Mouse (Mus musculus) heart, embryonic 16.5 days (tissue): Measurements from ENCODE around the gene Atp5s. TPM values are rescaled to one million over a fixed set of nuclear protein-coding genes. Genes with fewer than 3 reads are reported as not detected.

Experiments used
- ATAC-seq: fragments of 200-750 bp; cut with Nextera tagmentation; replicated peaks from 2 replicates; pipeline ENCODE4 v1.8.0; 2017; ENCODE audit warnings: moderate number of reproducible peaks; ENCODE audit not compliant: insufficient read depth, low FRiP score; ENCODE audit errors: extremely low read depth
- H3K27ac ChIP-seq: fragments of 300-500 bp; sonication (generic); 2 replicates; pipeline ENCODE4 v1.5.1; 2014; ENCODE audit warnings: mild to moderate bottlenecking, low read length, control low read depth, moderate library complexity
- H3K27me3 ChIP-seq: fragments of 300-500 bp; sonication (generic); 2 replicates; pipeline ENCODE4 v1.6.1; 2014; ENCODE audit warnings: low read length, mixed read lengths; ENCODE audit not compliant: control insufficient read depth, insufficient read depth
- H3K36me3 ChIP-seq: fragments of 300-500 bp; sonication (generic); 2 replicates; pipeline ENCODE4 v1.6.1; 2014; ENCODE audit not compliant: control insufficient read depth, insufficient read depth
- H3K4me1 ChIP-seq: fragments of 300-500 bp; sonication (generic); 2 replicates; pipeline ENCODE4 v1.6.1; 2014; ENCODE audit warnings: low read length, mixed read lengths; ENCODE audit not compliant: control insufficient read depth, insufficient read depth
- H3K4me2 ChIP-seq: fragments of 300-500 bp; sonication (generic); 2 replicates; pipeline ENCODE4 v1.6.1; 2014; ENCODE audit warnings: low read depth, mild to moderate bottlenecking, control low read depth, low read length
- H3K4me3 ChIP-seq: fragments of 300-500 bp; sonication (generic); 2 replicates; pipeline ENCODE4 v1.5.1; 2014; ENCODE audit warnings: mild to moderate bottlenecking, control low read depth, low read length
- H3K9ac ChIP-seq: fragments of 300-500 bp; sonication (generic); 2 replicates; pipeline ENCODE4 v1.6.1; 2014; ENCODE audit warnings: low read length, control low read depth
- H3K9me3 ChIP-seq: fragments of 300-500 bp; sonication (generic); replicated peaks from 2 replicates; pipeline ENCODE4 v1.6.1; 2016; ENCODE audit warnings: low read length; ENCODE audit not compliant: control insufficient read depth
- WGBS: fragments of 180-500 bp; shearing (Covaris S2); extraction: QIAGEN DNeasy Blood & Tissue Kit; methylation state at CpG from one replicate; pipeline ENCODE4 v1.1.7; 2014; 5-methylcytosine and 5-hydroxymethylcytosine counted together
- polyA plus RNA-seq: library from polyadenylated mRNA; unstranded; fragments of >200 nt; fragmentation: Nextera tagmentation; extraction: Ambion mirVana; gene quantifications from 2 replicates; pipeline ENCODE4 v1.2.1, GENCODE M21; 2015

The Atp5s gene
- polyA plus RNA-seq, 1 experiment from 2014 or later: 39.2 TPM

DNA sequence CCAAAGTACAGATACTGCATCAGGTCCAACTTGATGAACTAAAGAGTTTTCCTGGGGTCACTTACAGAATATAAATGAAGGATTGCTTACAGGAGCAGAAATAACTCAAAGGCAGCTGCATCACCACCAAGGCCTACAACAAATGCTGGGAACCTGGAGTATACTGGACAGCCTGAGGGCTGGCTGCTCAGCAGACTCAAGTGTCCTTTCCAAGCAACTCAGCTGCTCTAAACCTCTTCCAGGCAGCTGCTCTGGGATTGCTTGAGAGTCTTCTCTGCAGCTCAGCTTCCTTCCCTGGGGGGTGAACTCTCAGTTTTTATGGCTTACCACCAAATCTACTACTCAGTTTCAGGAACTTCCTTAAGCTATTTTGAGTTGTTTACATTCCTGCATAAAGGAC, 35.7 kb upstream of the Atp5s start:
- no peak overlapping the region for H3K4me3 ChIP-seq
- no peaks in the 10 kb centered on the region for H3K27me3 ChIP-seq
- peaks cover 2% of the 10 kb centered on the region; the same call in 1 of the 2 replicates for H3K36me3 ChIP-seq
- H3K27ac ChIP-seq: 0 out of 2 replicates have a peak overlapping the region, but pooled peaks have one; percentile 4
- H3K4me2 ChIP-seq: no peak overlapping the region
- ATAC-seq: no peak
- no peaks in the 10 kb centered on the region for H3K9me3 ChIP-seq
- no peak overlapping the region for H3K9ac ChIP-seq
- H3K4me1 ChIP-seq: peaks cover 4% of the 10 kb centered on the region

DNA sequence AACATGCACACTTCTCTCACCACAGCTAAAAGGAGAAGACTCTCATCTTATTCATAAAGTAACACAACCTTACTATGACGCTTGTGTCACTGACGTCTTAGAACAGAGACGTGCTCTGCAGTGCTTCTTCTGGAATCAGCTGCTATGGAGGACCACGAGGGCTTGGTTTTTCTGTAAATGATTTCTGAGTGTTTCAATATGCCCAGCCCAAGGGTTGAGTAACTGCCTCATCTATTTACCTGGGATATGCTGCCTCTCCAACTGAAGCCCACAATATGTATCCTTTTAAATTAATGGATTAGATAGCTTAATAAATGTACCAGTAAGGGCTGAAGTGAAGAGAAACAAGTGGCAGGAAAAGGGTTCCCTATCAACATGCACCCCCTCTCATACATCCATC, 34.0 kb upstream of the Atp5s start:
- Histone ChIP-seq H3K4me1 (peaks cover 4% of the 10 kb centered on the region), H3K36me3 (peaks cover 2% of the 10 kb centered on the region; the same call in 1 of the 2 replicates), H3K4me2 (no peak overlapping the region), H3K9ac (no peak overlapping the region), H3K4me3 (no peak overlapping the region), H3K27ac (no peak overlapping the region), H3K9me3 (no peaks in the 10 kb centered on the region), H3K27me3 (no peaks in the 10 kb centered on the region)
- 90% methylated on average over 4 of the region's 4 CpGs for WGBS
- ATAC-seq: no peak

DNA sequence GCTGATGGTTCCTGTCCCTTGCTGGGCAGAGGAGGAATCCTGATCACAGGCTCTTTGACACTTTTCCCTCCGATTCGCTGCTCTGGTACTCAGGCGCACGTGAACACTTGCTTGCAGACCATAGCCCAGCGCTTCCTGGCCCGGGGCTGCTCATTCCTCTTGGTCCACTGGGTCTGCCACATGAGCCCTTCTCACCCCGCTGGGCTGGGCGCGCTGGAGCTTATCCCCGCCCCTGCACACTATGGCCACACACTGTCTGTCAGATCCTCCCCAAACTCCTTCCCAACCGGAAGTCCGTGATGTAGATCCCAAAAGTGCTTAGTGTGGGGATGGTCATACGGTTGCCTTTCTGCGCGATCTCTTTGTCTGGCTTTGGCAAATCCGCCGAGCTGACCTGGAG, 31.3 kb upstream of the Atp5s start:
- ATAC-seq: no peak
- no peak overlapping the region for H3K4me3 ChIP-seq
- peaks cover under 1% of the 10 kb centered on the region for H3K4me1 ChIP-seq
- no peak overlapping the region for H3K27ac ChIP-seq
- whole genome bisulfite sequencing: 83% methylated on average over 17 of the region's 17 CpGs
- H3K4me2 ChIP-seq: no peak overlapping the region
- peaks cover 2% of the 10 kb centered on the region; the same call in 1 of the 2 replicates for H3K36me3 ChIP-seq
- H3K9ac ChIP-seq: no peak overlapping the region
- no peaks in the 10 kb centered on the region for H3K9me3 ChIP-seq
- H3K27me3 ChIP-seq: no peaks in the 10 kb centered on the region

DNA sequence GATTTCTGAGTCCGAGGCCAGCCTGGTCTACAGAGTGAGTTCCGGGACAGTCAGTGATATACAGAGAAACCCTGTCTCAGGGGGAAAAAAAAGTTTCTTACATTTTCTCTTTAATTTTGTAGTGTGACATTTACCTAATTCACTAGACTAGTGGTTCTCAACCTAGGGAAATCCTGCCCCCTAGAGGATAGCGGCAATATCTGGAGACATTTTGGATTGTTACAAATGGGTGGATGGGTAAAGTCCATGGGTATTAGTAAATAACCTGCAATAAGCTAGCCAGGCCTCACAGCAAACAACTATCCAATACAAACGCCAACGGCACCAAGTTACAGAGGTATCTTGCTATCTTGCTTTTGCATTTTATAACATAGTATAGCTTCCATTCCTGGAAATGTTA, 28.0 kb upstream of the Atp5s start:
- no peak overlapping the region for H3K4me3 ChIP-seq
- H3K9ac ChIP-seq: no peak overlapping the region
- no peaks in the 10 kb centered on the region for H3K27me3 ChIP-seq
- H3K9me3 ChIP-seq: no peaks in the 10 kb centered on the region
- WGBS: 72% methylated on average over 5 of the region's 5 CpGs
- ATAC-seq: no peak
- H3K4me1 ChIP-seq: no peaks in the 10 kb centered on the region
- H3K4me2 ChIP-seq: no peak overlapping the region
- H3K27ac ChIP-seq: no peak overlapping the region
- H3K36me3 ChIP-seq: peaks cover 9% of the 10 kb centered on the region; the same call in 1 of the 2 replicates

DNA sequence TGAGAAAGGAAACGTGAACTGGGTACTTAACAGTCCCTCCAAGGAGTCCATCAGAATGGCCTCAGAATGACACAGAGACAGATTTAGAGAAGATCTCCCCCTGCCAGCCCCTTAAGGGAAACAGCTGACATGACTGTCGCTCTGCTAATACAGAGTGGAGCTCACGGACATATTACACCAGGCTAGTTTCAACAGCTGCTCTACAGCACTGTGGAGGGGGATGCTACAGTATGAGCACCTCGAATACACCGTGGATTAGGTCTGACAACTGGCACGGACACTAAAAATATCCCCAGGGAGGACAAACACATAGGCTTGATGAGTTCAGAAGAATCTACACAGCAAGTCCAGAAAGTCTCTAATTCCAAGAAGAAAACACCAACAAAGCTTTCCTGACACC, 26.4 kb upstream of the Atp5s start:
- 76% methylated on average over 6 of the region's 6 CpGs for WGBS

DNA sequence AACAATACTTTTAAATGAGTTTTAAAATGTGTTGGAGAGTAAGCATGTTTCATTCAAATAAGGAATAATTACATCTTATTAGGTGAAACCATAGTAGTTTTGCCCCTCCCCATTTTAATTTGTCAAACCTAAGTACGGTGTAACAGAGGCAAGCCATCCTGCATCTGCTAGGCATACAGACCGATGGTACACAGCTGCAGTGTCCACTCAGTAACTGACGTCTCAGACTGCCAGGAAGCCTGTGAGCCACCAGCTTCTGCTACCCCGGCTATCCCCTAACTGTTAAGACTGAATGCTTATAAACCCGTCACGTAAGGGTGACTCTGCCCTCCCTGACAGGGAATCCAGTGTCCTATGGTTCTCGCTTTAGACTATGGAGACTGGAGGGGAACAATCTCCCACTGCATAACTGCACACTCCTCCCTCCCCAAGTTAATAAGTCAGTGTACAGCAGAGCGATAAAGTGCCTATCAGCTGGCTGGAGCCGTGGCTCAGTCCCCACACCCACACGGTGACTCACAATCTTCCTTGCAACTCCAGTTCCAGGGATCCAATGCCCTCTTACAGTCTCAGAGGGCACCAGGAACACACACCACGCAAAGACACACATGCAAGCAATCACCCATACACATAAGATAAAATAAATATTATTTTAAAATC, 19.8 kb upstream of the Atp5s start:
- WGBS: 52% methylated on average over 11 of the region's 11 CpGs
- H3K27ac ChIP-seq: no peak overlapping the region
- peak; percentile 52; the same call in 1 of the 2 replicates for ATAC-seq
- no peak overlapping the region for H3K4me2 ChIP-seq
- H3K9ac ChIP-seq: no peak overlapping the region
- peaks cover 3% of the 10 kb centered on the region; the same call in 1 of the 2 replicates for H3K4me1 ChIP-seq
- no peaks in the 10 kb centered on the region for H3K27me3 ChIP-seq
- peaks cover 6% of the 10 kb centered on the region; the same call in 1 of the 2 replicates for H3K36me3 ChIP-seq
- no peak overlapping the region for H3K4me3 ChIP-seq
- no peaks in the 10 kb centered on the region for H3K9me3 ChIP-seq

More for the DNA sequence above, 26.4 kb upstream of the Atp5s start:
- H3K9ac ChIP-seq: no peak overlapping the region
- no peak overlapping the region for H3K4me3 ChIP-seq
- no peaks in the 10 kb centered on the region for H3K4me1 ChIP-seq
- H3K9me3 ChIP-seq: no peaks in the 10 kb centered on the region
- no peaks in the 10 kb centered on the region for H3K27me3 ChIP-seq
- no peak overlapping the region for H3K27ac ChIP-seq
- no peak overlapping the region for H3K4me2 ChIP-seq
- H3K36me3 ChIP-seq: peaks cover 9% of the 10 kb centered on the region; the same call in 1 of the 2 replicates
- ATAC-seq: no peak

DNA sequence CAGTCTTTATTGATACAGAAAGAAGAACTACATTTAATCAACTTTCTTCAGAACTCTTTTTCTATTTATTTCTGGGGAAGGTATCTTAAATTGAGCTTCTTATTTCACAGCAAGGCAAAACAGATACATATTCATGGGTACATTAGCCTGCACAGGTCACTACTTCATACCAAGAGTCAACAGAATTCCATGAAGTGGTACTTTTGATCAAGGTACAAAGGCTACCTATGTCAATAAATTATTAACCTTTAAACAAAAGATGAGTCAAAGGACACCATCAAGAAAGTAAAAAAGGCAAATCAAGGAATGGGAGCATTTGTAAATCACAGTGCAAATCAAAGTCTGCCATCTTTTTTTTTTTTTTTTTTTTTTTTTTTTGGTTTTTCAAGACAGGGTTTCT, 11.1 kb upstream of the Atp5s start:
- H3K36me3 ChIP-seq: peaks cover 5% of the 10 kb centered on the region

DNA sequence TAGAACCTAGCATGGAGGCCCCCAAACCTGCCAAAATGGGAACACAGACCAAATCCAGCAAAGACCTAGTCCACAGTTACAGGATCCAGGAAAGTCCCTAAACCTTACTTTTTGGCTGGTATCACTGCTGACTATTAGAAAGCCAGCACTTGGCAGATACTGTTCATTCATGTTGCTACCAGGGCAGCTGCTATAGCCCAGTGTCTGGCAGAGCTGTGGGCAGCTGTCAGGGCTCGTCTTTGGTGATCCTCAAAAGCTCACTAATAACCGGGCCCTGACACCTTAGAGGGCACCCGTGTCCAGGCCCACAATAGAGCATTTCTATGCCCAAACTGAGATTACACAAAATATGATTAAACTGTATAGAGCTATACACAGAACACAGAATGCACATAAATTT, 1.9 kb upstream of the Atp5s start:
- Histone ChIP-seq H3K36me3 (peaks cover 15% of the 10 kb centered on the region; the same call in 1 of the 2 replicates), H3K4me2 (no peak overlapping the region), H3K27ac (no peak overlapping the region), H3K4me3 (no peak overlapping the region), H3K9me3 (peaks cover 8% of the 10 kb centered on the region), H3K27me3 (no peaks in the 10 kb centered on the region), H3K4me1 (peaks cover 16% of the 10 kb centered on the region), H3K9ac (no peak overlapping the region)
- WGBS: 89% methylated on average over 3 of the region's 3 CpGs
- no peak for ATAC-seq

More for the DNA sequence above, 11.1 kb upstream of the Atp5s start:
- H3K27me3 ChIP-seq: no peaks in the 10 kb centered on the region
- no peak overlapping the region for H3K4me3 ChIP-seq
- H3K9ac ChIP-seq: no peak overlapping the region
- H3K4me1 ChIP-seq: no peaks in the 10 kb centered on the region
- H3K9me3 ChIP-seq: 0 out of 2 replicates have a peak, but pooled peaks cover 2% of the 10 kb centered on the region
- no peak overlapping the region for H3K4me2 ChIP-seq
- no peak for ATAC-seq
- H3K27ac ChIP-seq: no peak overlapping the region

DNA sequence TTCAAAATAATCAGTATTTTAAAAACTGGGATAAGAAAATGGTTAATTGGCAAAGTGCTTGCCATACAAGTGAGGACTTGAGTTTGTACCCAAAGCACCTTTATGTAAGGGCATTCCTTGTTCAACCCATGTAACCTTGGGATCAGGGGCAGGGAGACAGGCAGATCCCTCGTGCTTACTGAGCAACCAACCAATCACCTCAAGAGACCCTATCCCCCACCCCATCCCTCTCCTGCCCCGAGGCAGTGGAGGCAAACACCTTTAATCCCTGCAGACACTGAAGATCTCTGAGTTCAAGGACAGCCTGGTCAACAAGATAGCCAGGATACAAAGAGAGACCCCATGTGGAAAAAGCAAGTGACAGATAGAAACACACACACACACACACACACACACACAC, 1.4 kb upstream of the Atp5s start:
- Histone ChIP-seq H3K9ac (no peak overlapping the region), H3K4me3 (no peak overlapping the region; the same call in 1 of the 2 replicates), H3K36me3 (peaks cover 12% of the 10 kb centered on the region; the same call in 1 of the 2 replicates), H3K4me1 (peaks cover 16% of the 10 kb centered on the region), H3K4me2 (peak overlapping the region; percentile 78; the same call in 1 of the 2 replicates), H3K27ac (no peak overlapping the region), H3K9me3 (peaks cover 6% of the 10 kb centered on the region), H3K27me3 (no peaks in the 10 kb centered on the region)
- 58% methylated on average over 2 of the region's 2 CpGs for WGBS
- no peak for ATAC-seq
